Mouse (Mus musculus): ENCODE data around the gene Foxp1.

Gene Foxp1

GRCm38 (mm10) chr6:98995681-98996080 lies 526.8 kb downstream of the Foxp1 start:
- no peak for DNase-seq (ENCODE audit: low spot score in 2 of 2)

GRCm38 (mm10) chr6:98994902-98995301 lies 527.6 kb downstream of the Foxp1 start:
- DNase-seq (ENCODE audit: low spot score in 2 of 2) = no peak

GRCm38 (mm10) chr6:98994104-98994787 lies 528.3 kb downstream of the Foxp1 start:
- DNase-seq (ENCODE audit: low spot score in 2 of 2) = no peak

- DNase-seq (ENCODE audit: low spot score in 2 of 2) = no peak
Measured at GRCm38 (mm10) chr6:98993231-98993630, 529.3 kb downstream of the Foxp1 start.

- DNase-seq (ENCODE audit: low spot score in 2 of 2) = no peak
Measured at GRCm38 (mm10) chr6:98992772-98993147, 529.8 kb downstream of the Foxp1 start.

- DNase-seq (ENCODE audit: low spot score in 2 of 2) = no peak
Measured at GRCm38 (mm10) chr6:98991900-98992771, 530.4 kb downstream of the Foxp1 start.

- DNase-seq (ENCODE audit: low spot score in 2 of 2) = no peak
Measured at GRCm38 (mm10) chr6:98987533-98988169, 534.9 kb downstream of the Foxp1 start.

- no peak for DNase-seq (ENCODE audit: low spot score in 2 of 2)
Measured at GRCm38 (mm10) chr6:98985452-98985851, 537.1 kb downstream of the Foxp1 start.

- DNase-seq (ENCODE audit: low spot score in 2 of 2) = no peak
Measured at GRCm38 (mm10) chr6:98984626-98985025, 537.9 kb downstream of the Foxp1 start.

GRCm38 (mm10) chr6:98984026-98984425 lies 538.5 kb downstream of the Foxp1 start:
- no peak for DNase-seq (ENCODE audit: low spot score in 2 of 2)

GRCm38 (mm10) chr6:98983311-98983838 lies 539.1 kb downstream of the Foxp1 start:
- DNase-seq (ENCODE audit: low spot score in 2 of 2) = no peak

GRCm38 (mm10) chr6:98981265-98981664 lies 541.3 kb downstream of the Foxp1 start:
- DNase-seq (ENCODE audit: low spot score in 2 of 2) = no peak

GRCm38 (mm10) chr6:98980432-98980831 lies 542.1 kb downstream of the Foxp1 start:
- no peak for DNase-seq (ENCODE audit: low spot score in 2 of 2)

GRCm38 (mm10) chr6:98980001-98980400 lies 542.5 kb downstream of the Foxp1 start:
- DNase-seq (ENCODE audit: low spot score in 2 of 2) = no peak

- DNase-seq (ENCODE audit: low spot score in 2 of 2) = no peak
Measured at GRCm38 (mm10) chr6:98977806-98978205, 544.7 kb downstream of the Foxp1 start.

GRCm38 (mm10) chr6:98975918-98976317 lies 546.6 kb downstream of the Foxp1 start:
- DNase-seq (ENCODE audit: low spot score in 2 of 2) = no peak

GRCm38 (mm10) chr6:98973433-98973832 lies 549.1 kb downstream of the Foxp1 start:
- DNase-seq (ENCODE audit: low spot score in 2 of 2) = no peak

GRCm38 (mm10) chr6:98972404-98972803 lies 550.1 kb downstream of the Foxp1 start:
- DNase-seq (ENCODE audit: low spot score in 2 of 2) = no peak

- no peak for DNase-seq (ENCODE audit: low spot score in 2 of 2)
Measured at GRCm38 (mm10) chr6:98959333-98959732, 563.2 kb downstream of the Foxp1 start.

GRCm38 (mm10) chr6:98956522-98957169 lies 565.9 kb downstream of the Foxp1 start:
- no peak for DNase-seq (ENCODE audit: low spot score in 2 of 2)

GRCm38 (mm10) chr6:98955706-98956105 lies 566.8 kb downstream of the Foxp1 start:
- no peak for DNase-seq (ENCODE audit: low spot score in 2 of 2)

- DNase-seq (ENCODE audit: low spot score in 2 of 2) = no peak
Measured at GRCm38 (mm10) chr6:98954439-98954838, 568.1 kb downstream of the Foxp1 start.
